9 mouse cellular contexts compared by ENCODE assay signal in the genomic region with DNA sequence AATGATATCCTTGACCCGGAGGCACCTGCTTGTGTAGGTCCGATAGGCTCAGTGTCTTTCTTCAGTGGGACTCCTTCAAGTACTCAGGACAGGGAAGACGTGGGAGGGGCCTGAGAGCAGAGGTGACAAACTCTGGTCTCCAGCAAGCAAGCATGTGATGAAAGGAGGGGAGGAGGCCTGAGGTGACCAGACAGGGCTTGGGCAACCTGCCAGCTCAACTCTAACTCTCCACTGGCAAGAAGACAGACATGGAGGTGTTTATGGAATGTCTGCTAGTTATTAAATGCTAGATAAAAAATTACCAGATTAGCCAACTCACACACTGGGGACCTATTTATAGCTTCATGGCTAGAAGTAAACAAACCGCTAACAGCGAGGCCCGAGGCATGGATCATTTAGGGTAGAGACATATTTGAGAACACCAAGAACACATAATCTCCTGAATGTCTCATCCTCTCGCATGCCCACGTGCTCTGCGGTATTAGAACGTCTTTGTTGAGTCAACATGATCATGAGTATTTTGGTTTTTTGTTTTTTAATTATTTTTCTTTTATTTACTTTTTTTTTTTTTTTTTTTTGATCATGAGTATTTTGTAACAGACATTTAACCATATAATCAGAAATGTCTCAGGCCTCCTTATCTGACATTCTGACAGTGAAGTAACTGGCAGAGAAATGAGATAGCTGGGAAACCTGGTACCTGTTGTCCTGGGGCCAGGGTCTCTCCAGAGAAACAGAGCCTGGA. TPM values are rescaled to one million over a fixed set of nuclear protein-coding genes. Genes with fewer than 3 reads are reported as not detected.
DNase-seq lines count a peak whose midpoint lies in the region; ATAC-seq lines count a peak whose summit lies in the region.
"Had no signal": no experiment of that assay in that cellular context is flagged by ENCODE, and none has a peak within 500 bp of the region (broad histone marks: within the 10 kb centered on the region; RNA-seq: fewer than 3 reads in every experiment).

No protein-coding gene starts in this region.

- H3K4me1 ChIP-seq in liver, embryonic 12.5 days, result peaks cover 48% of the 10 kb centered on the region

- peak; percentile 60 for DNase-seq in testis, postnatal 10 days (ENCODE audit: low spot score)
- no peak for DNase-seq in testis, postnatal 14 days (ENCODE audit: low spot score)
- peak; percentile 72 to 77 for DNase-seq in heart, postnatal 10 days
- DNase-seq in layer of hippocampus, adult 9-10 months (ENCODE audit: low spot score), result no peak
- DNase-seq in frontal cortex, postnatal 10 days (ENCODE audit: low spot score in 2 of 2), result no peak
- DNase-seq in thymus, postnatal 36 days, result no peak

- H3K27me3 ChIP-seq in liver, embryonic 12.5 days (replicated peaks), result no peaks in the 10 kb centered on the region
- H3K27me3 ChIP-seq: hindbrain, embryonic 15.5 days had no signal

- intact Hi-C loops in heart, postnatal 10 days (cut with DNase I), result no loop called here

- H3K4me3 ChIP-seq in liver, embryonic 12.5 days, result no peak overlapping the region
- H3K4me3 ChIP-seq: hindbrain, embryonic 15.5 days had no signal

- no peaks in the 10 kb centered on the region for H3K36me3 ChIP-seq in liver, embryonic 12.5 days
- H3K36me3 ChIP-seq: hindbrain, embryonic 15.5 days had no signal

- ATAC-seq in liver, embryonic 12.5 days, result no peak
- ATAC-seq in frontal cortex, adult (ENCODE audit: low TSS enrichment), result no peak

- no peak overlapping the region for H3K4me2 ChIP-seq in liver, embryonic 12.5 days
- H3K4me2 ChIP-seq: hindbrain, embryonic 15.5 days had no signal

- no peaks in the 10 kb centered on the region for H3K9me3 ChIP-seq in liver, embryonic 12.5 days (replicated peaks)
- H3K9me3 ChIP-seq: hindbrain, embryonic 15.5 days had no signal

- H3K27ac ChIP-seq in liver, embryonic 12.5 days, result peak overlapping the region; percentile 48; the same call in 1 of the 2 replicates
- H3K27ac ChIP-seq: hindbrain, embryonic 15.5 days had no signal

- H3K9ac ChIP-seq in liver, embryonic 12.5 days, result no peak overlapping the region
- H3K9ac ChIP-seq: hindbrain, embryonic 15.5 days had no signal

- WGBS in liver, embryonic 12.5 days (ENCODE audit: insufficient replicate concordance), result 64% methylated on average over 10 of the region's 10 CpGs

RNA-seq across cellular contexts. Expression of a gene that starts 53.0 kb away (rescaled TPM):
- 10 to 100 TPM; 32.8 to 36.3 TPM for total RNA-seq in heart, postnatal 10 days (2021)
- 4.9 and 5.8 TPM in 2 replicates for polyA plus RNA-seq in liver, embryonic 12.5 days (2016; fragmentation: Nextera tagmentation; extraction: Ambion mirVana)

RNA-seq across cellular contexts. Expression of a gene that starts 58.4 kb away (rescaled TPM):
- total RNA-seq in heart, postnatal 10 days (2021), result not detected
- 0.17 TPM in 1 of 2 replicates, not detected in the other for polyA plus RNA-seq in liver, embryonic 12.5 days (2016; fragmentation: Nextera tagmentation; extraction: Ambion mirVana)
- polyA plus RNA-seq: hindbrain, embryonic 15.5 days had no signal

Comparison
In these comparisons a context has a peak if more than half of its experiments do, and no peak if none do; other contexts are left out.
1. DNase-seq: peak in testis, postnatal 10 days (single experiment) and heart, postnatal 10 days (2 of 2); none in testis, postnatal 14 days (single experiment), layer of hippocampus, adult 9-10 months (single experiment), frontal cortex, postnatal 10 days (0 of 2) and thymus, postnatal 36 days (0 of 2).